Mouse (Mus musculus): Measurements from ENCODE around the gene Slc16a7.

Slc16a7 gene

GRCm38 (mm10) chr10:125321446-125322428 is 67.5 kb downstream of the Slc16a7 start:
- DNase-seq: no peak

GRCm38 (mm10) chr10:125317317-125317716 is 71.9 kb downstream of the Slc16a7 start:
- DNase-seq: no peak

GRCm38 (mm10) chr10:125310855-125311254 is 78.4 kb downstream of the Slc16a7 start:
- no peak for DNase-seq

- no peak for DNase-seq
These were observed 91.2 kb downstream of the Slc16a7 start for GRCm38 (mm10) chr10:125298036-125298435.

- DNase-seq: no peak
These were observed 98.9 kb downstream of the Slc16a7 start for GRCm38 (mm10) chr10:125290320-125290719.

- no peak for DNase-seq
These were observed 100.7 kb downstream of the Slc16a7 start for GRCm38 (mm10) chr10:125288560-125288959.

GRCm38 (mm10) chr10:125285386-125285785 is 103.9 kb downstream of the Slc16a7 start:
- DNase-seq: no peak

- DNase-seq: no peak
These were observed 114.0 kb downstream of the Slc16a7 start for GRCm38 (mm10) chr10:125275149-125275848.

- DNase-seq: no peak
These were observed 114.6 kb downstream of the Slc16a7 start for GRCm38 (mm10) chr10:125274519-125275148.

- DNase-seq: no peak
These were observed 115.5 kb downstream of the Slc16a7 start for GRCm38 (mm10) chr10:125273759-125274158.

- DNase-seq: no peak
These were observed 117.8 kb downstream of the Slc16a7 start for GRCm38 (mm10) chr10:125271448-125271847.

- no peak for DNase-seq
These were observed 119.0 kb downstream of the Slc16a7 start for GRCm38 (mm10) chr10:125270266-125270665.

- no peak for DNase-seq
These were observed 122.9 kb downstream of the Slc16a7 start for GRCm38 (mm10) chr10:125266322-125266721.

GRCm38 (mm10) chr10:125265901-125266300 is 123.4 kb downstream of the Slc16a7 start:
- no peak for DNase-seq

GRCm38 (mm10) chr10:125265467-125265866 is 123.8 kb downstream of the Slc16a7 start:
- peak; percentile 40 for DNase-seq

GRCm38 (mm10) chr10:125264938-125265337 is 124.3 kb downstream of the Slc16a7 start:
- DNase-seq: peak; percentile 38

- no peak for DNase-seq
These were observed 133.4 kb downstream of the Slc16a7 start for GRCm38 (mm10) chr10:125255904-125256303.

GRCm38 (mm10) chr10:125214536-125214935 is 174.7 kb downstream of the Slc16a7 start:
- no peak for DNase-seq

- DNase-seq: no peak
These were observed 175.5 kb downstream of the Slc16a7 start for GRCm38 (mm10) chr10:125213805-125214204.

GRCm38 (mm10) chr10:125187544-125187943 is 201.7 kb downstream of the Slc16a7 start:
- no peak for DNase-seq

GRCm38 (mm10) chr10:125185387-125185786 is 203.9 kb downstream of the Slc16a7 start:
- DNase-seq: no peak

- DNase-seq: no peak
These were observed 205.1 kb downstream of the Slc16a7 start for GRCm38 (mm10) chr10:125184146-125184545.

- DNase-seq: no peak
These were observed 206.7 kb downstream of the Slc16a7 start for GRCm38 (mm10) chr10:125182545-125182944.
